Mouse (Mus musculus) kidney, postnatal 0 days (tissue): ENCODE measurements around the gene Cacna1g. TPM values are rescaled to one million over a fixed set of nuclear protein-coding genes. Genes with fewer than 3 reads are reported as not detected.

Source experiments
- ATAC-seq: fragments of 200-750 bp; cut with Nextera tagmentation; replicated peaks from 2 replicates; pipeline ENCODE4 v1.8.0; 2017; ENCODE audit warnings: low read depth, moderate number of reproducible peaks, moderate TSS enrichment, moderate library complexity; ENCODE audit not compliant: low FRiP score
- DNase-seq: peaks from one replicate; pipeline ENCODE4 v3.0.0-alpha.2; 2016; ENCODE audit warnings: low spot score
- H3K27ac ChIP-seq: fragments of 300-500 bp; sonication (generic); 2 replicates; pipeline ENCODE4 v1.5.1; 2014; ENCODE audit warnings: mild to moderate bottlenecking
- H3K27me3 ChIP-seq: fragments of 300-500 bp; sonication (generic); 2 replicates; pipeline ENCODE4 v1.6.1; 2014; ENCODE audit warnings: low read length, mixed read lengths; ENCODE audit not compliant: insufficient read depth
- H3K36me3 ChIP-seq: fragments of 300-500 bp; sonication (generic); 2 replicates; pipeline ENCODE4 v1.6.1; 2014; ENCODE audit warnings: low read length, mixed read lengths; ENCODE audit not compliant: insufficient read depth
- H3K4me1 ChIP-seq: fragments of 300-500 bp; sonication (generic); replicated peaks from 2 replicates; pipeline ENCODE4 v1.6.1; 2014; ENCODE audit warnings: antibody characterized with exemption, low read length, mixed read lengths; ENCODE audit not compliant: insufficient read depth
- H3K4me2 ChIP-seq: fragments of 300-500 bp; sonication (generic); 2 replicates; pipeline ENCODE4 v1.6.1; 2014; ENCODE audit warnings: mild to moderate bottlenecking, low read length, moderate library complexity, mixed read lengths
- H3K4me3 ChIP-seq: fragments of 300-500 bp; sonication (generic); replicated peaks from 2 replicates; pipeline ENCODE4 v1.5.1; 2014; ENCODE audit warnings: low read depth, low read length
- H3K9ac ChIP-seq: fragments of 300-500 bp; sonication (generic); 2 replicates; pipeline ENCODE4 v1.6.1; 2014; ENCODE audit warnings: low read depth, low read length
- H3K9me3 ChIP-seq: fragments of 300-500 bp; sonication (generic); replicated peaks from 2 replicates; pipeline ENCODE4 v1.6.1; 2016; ENCODE audit warnings: low read length, inconsistent platforms, mixed read lengths
- CTCF ChIP-seq: IDR thresholded peaks from 2 replicates; pipeline ENCODE4 v1.5.1; 2016; ENCODE audit warnings: antibody characterized with exemption, low read depth, mild to moderate bottlenecking, moderate library complexity
- WGBS: fragments of 180-500 bp; shearing (Covaris S2); extraction: QIAGEN DNeasy Blood & Tissue Kit; methylation state at CpG from one replicate; pipeline ENCODE4 v1.1.7; 2014; 5-methylcytosine and 5-hydroxymethylcytosine counted together
- polyA plus RNA-seq: library from polyadenylated mRNA; unstranded; fragments of >200 nt; fragmentation: Nextera tagmentation; extraction: Ambion mirVana; gene quantifications from 2 replicates; pipeline ENCODE4 v1.2.1, GENCODE M21; 2015

Cacna1g gene
- polyA plus RNA-seq, 1 experiment from 2014 or later = 5.2 TPM

GRCm38 (mm10) chr11:94499661-94500152 is 25.7 kb upstream of the Cacna1g start, which contains the start of gene Epn3:
Gene Epn3 (minus strand): TSS chr11:94499974.
- no peaks in the 10 kb centered on the region for H3K27me3 ChIP-seq
- peak within 1 kb of the TSS; percentile 44 for H3K4me3 ChIP-seq
- WGBS = 0% methylated on average over 26 of the region's 26 CpGs
- TF ChIP-seq CTCF = no peak
- ATAC-seq = peak; percentile 60; the same call in 1 of the 2 replicates
- peaks cover 3% of the 10 kb centered on the region; the same call in 1 of the 2 replicates for H3K36me3 ChIP-seq
- H3K9ac ChIP-seq = peak within 1 kb of the TSS; percentile 73
- peak within 1 kb of the TSS; percentile 93 for H3K27ac ChIP-seq
- H3K4me1 ChIP-seq = peaks cover 8% of the 10 kb centered on the region; the same call in 1 of the 2 replicates
- peak; percentile 84 for DNase-seq
- no peaks in the 10 kb centered on the region for H3K9me3 ChIP-seq
- H3K4me2 ChIP-seq = peak within 1 kb of the TSS; percentile 65

- Histone ChIP-seq H3K4me3 (peak overlapping the region; percentile 44), H3K27me3 (no peaks in the 10 kb centered on the region), H3K9me3 (no peaks in the 10 kb centered on the region), H3K4me1 (peaks cover 8% of the 10 kb centered on the region; the same call in 1 of the 2 replicates), H3K9ac (peak overlapping the region; percentile 73), H3K36me3 (peaks cover 9% of the 10 kb centered on the region; the same call in 1 of the 2 replicates), H3K4me2 (peak overlapping the region; percentile 65), H3K27ac (peak overlapping the region; percentile 93)
- TF ChIP-seq CTCF = no peak
- WGBS = 0% methylated on average over 2 of the region's 2 CpGs
- DNase-seq (no peak), ATAC-seq (no peak; the same call in 1 of the 2 replicates)
Observed at GRCm38 (mm10) chr11:94499035-94499434, 25.0 kb upstream of the Cacna1g start.

- DNase-seq = peak; percentile 61
- Histone ChIP-seq H3K4me1 (peaks cover 11% of the 10 kb centered on the region; the same call in 1 of the 2 replicates), H3K9ac (peak overlapping the region; percentile 73)
Observed at GRCm38 (mm10) chr11:94498093-94498996, 24.3 kb upstream of the Cacna1g start.

GRCm38 (mm10) chr11:94495415-94495814 is 21.4 kb upstream of the Cacna1g start:
- Histone ChIP-seq H3K36me3 (peaks cover 13% of the 10 kb centered on the region; the same call in 1 of the 2 replicates), H3K4me1 (peaks cover 13% of the 10 kb centered on the region), H3K27ac (no peak overlapping the region), H3K4me3 (no peak overlapping the region), H3K9me3 (no peaks in the 10 kb centered on the region), H3K27me3 (no peaks in the 10 kb centered on the region), H3K9ac (no peak overlapping the region), H3K4me2 (no peak overlapping the region)
- DNase-seq (peak; percentile 15), ATAC-seq (no peak)
- WGBS = 71% methylated on average over 3 of the region's 3 CpGs
- TF ChIP-seq CTCF = no peak

More at GRCm38 (mm10) chr11:94498093-94498996, 24.3 kb upstream of the Cacna1g start:
- Histone ChIP-seq H3K9me3 (no peaks in the 10 kb centered on the region), H3K36me3 (peaks cover 13% of the 10 kb centered on the region; the same call in 1 of the 2 replicates), H3K27me3 (no peaks in the 10 kb centered on the region), H3K4me3 (peak overlapping the region; percentile 44), H3K4me2 (peak overlapping the region; percentile 65), H3K27ac (peak overlapping the region; percentile 93)
- no peak for TF ChIP-seq CTCF
- peak; percentile 42 for ATAC-seq
- 13% methylated on average over 19 of the region's 19 CpGs for WGBS

- H3K4me3 ChIP-seq = no peak overlapping the region
- no peak for TF ChIP-seq CTCF
- H3K4me2 ChIP-seq = peak overlapping the region; percentile 69
- no peaks in the 10 kb centered on the region for H3K9me3 ChIP-seq
- WGBS = 64% methylated on average over 7 of the region's 7 CpGs
- H3K36me3 ChIP-seq = peaks cover 13% of the 10 kb centered on the region; the same call in 1 of the 2 replicates
- no peaks in the 10 kb centered on the region for H3K27me3 ChIP-seq
- DNase-seq (no peak), ATAC-seq (no peak)
- H3K9ac ChIP-seq = no peak overlapping the region
- H3K27ac ChIP-seq = no peak overlapping the region
- H3K4me1 ChIP-seq = peaks cover 7% of the 10 kb centered on the region; the same call in 1 of the 2 replicates
Observed at GRCm38 (mm10) chr11:94491749-94492099, 17.7 kb upstream of the Cacna1g start.

- Histone ChIP-seq H3K4me3 (peak overlapping the region; percentile 36), H3K27me3 (no peaks in the 10 kb centered on the region), H3K4me2 (peak overlapping the region; percentile 69), H3K27ac (no peak overlapping the region), H3K9me3 (no peaks in the 10 kb centered on the region), H3K36me3 (peaks cover 11% of the 10 kb centered on the region; the same call in 1 of the 2 replicates), H3K9ac (peak overlapping the region; percentile 46), H3K4me1 (peaks cover 7% of the 10 kb centered on the region; the same call in 1 of the 2 replicates)
- WGBS = 12% methylated on average over 52 of the region's 55 CpGs
- DNase-seq = peak; percentile 73
- peak; percentile 16; the same call in 1 of the 2 replicates for TF ChIP-seq CTCF
- 0 out of 2 replicates have a peak, but pooled peaks have one; percentile 38 for ATAC-seq
Observed at GRCm38 (mm10) chr11:94491035-94491748, 17.2 kb upstream of the Cacna1g start.
